Mouse (Mus musculus) hindbrain, embryonic 16.5 days (tissue): ENCODE measurements around the gene Pgs1. TPM values are rescaled to one million over a fixed set of nuclear protein-coding genes. Genes with fewer than 3 reads are reported as not detected.

Experiments used
- ATAC-seq: fragments of 200-750 bp; cut with Nextera tagmentation; 2 replicates; pipeline ENCODE4 v1.8.0; 2017; ENCODE audit warnings: moderate TSS enrichment, moderate library complexity
- H3K27ac ChIP-seq: fragments of 300-500 bp; sonication (generic); 2 replicates; pipeline ENCODE4 v1.5.1; 2014; ENCODE audit warnings: low read depth, mild to moderate bottlenecking, control low read depth, low read length, moderate library complexity
- H3K27me3 ChIP-seq: fragments of 300-500 bp; sonication (generic); replicated peaks from 2 replicates; pipeline ENCODE4 v1.6.1; 2014; ENCODE audit warnings: low read length; ENCODE audit not compliant: control insufficient read depth, insufficient read depth
- H3K36me3 ChIP-seq: fragments of 300-500 bp; sonication (generic); 2 replicates; pipeline ENCODE4 v1.6.1; 2014; ENCODE audit warnings: mild to moderate bottlenecking, low read length, moderate library complexity, mixed read lengths; ENCODE audit not compliant: control insufficient read depth, insufficient read depth
- H3K4me1 ChIP-seq: fragments of 300-500 bp; sonication (generic); 2 replicates; pipeline ENCODE4 v1.6.1; 2014; ENCODE audit warnings: low read depth, low read length; ENCODE audit not compliant: control insufficient read depth, insufficient read depth
- H3K4me2 ChIP-seq: fragments of 300-500 bp; sonication (generic); 2 replicates; pipeline ENCODE4 v1.6.1; 2014; ENCODE audit warnings: mild to moderate bottlenecking, low read length, control low read depth, moderate library complexity
- H3K4me3 ChIP-seq: fragments of 300-500 bp; sonication (generic); 2 replicates; pipeline ENCODE4 v1.5.1; 2014; ENCODE audit warnings: mild to moderate bottlenecking, low read length, control low read depth, moderate library complexity
- H3K9ac ChIP-seq: fragments of 300-500 bp; sonication (generic); 2 replicates; pipeline ENCODE4 v1.6.1; 2014; ENCODE audit warnings: low read depth, mild to moderate bottlenecking, control low read depth, low read length, moderate library complexity
- H3K9me3 ChIP-seq: fragments of 300-500 bp; sonication (generic); 2 replicates; pipeline ENCODE4 v1.6.1; 2014; ENCODE audit warnings: mild to moderate bottlenecking, low read length, moderate library complexity; ENCODE audit not compliant: control insufficient read depth
- WGBS: fragments of 180-500 bp; shearing (Covaris S2); extraction: QIAGEN DNeasy Blood & Tissue Kit; methylation state at CpG from one replicate; pipeline ENCODE4 v1.1.7; 2014; 5-methylcytosine and 5-hydroxymethylcytosine counted together
- polyA plus RNA-seq: library from polyadenylated mRNA; unstranded; fragments of >200 nt; fragmentation: Nextera tagmentation; extraction: Ambion mirVana; gene quantifications from 2 replicates; pipeline ENCODE4 v1.2.1, GENCODE M21; 2015

The Pgs1 gene
- polyA plus RNA-seq, 1 experiment from 2014 or later = 68.4 TPM

- Histone ChIP-seq H3K9ac (no peak overlapping the region; the same call in 1 of the 2 replicates), H3K4me2 (no peak overlapping the region), H3K27me3 (no peaks in the 10 kb centered on the region), H3K27ac (no peak overlapping the region), H3K36me3 (no peaks in the 10 kb centered on the region), H3K4me1 (peaks cover 4% of the 10 kb centered on the region; the same call in 1 of the 2 replicates), H3K4me3 (no peak overlapping the region), H3K9me3 (no peaks in the 10 kb centered on the region)
- ATAC-seq = 0 out of 2 replicates have a peak, but pooled peaks have one; percentile 17
- 79% methylated on average over 9 of the region's 9 CpGs for WGBS
Measured at GRCm38 (mm10) chr11:118042791-118043190, 56.7 kb downstream of the Pgs1 start.

GRCm38 (mm10) chr11:118043293-118043907 is 57.3 kb downstream of the Pgs1 start:
- peaks cover 4% of the 10 kb centered on the region; the same call in 1 of the 2 replicates for H3K4me1 ChIP-seq
- ATAC-seq = peak; percentile 37; the same call in 1 of the 2 replicates
- no peak overlapping the region; the same call in 1 of the 2 replicates for H3K9ac ChIP-seq
- no peak overlapping the region for H3K4me3 ChIP-seq
- H3K27ac ChIP-seq = no peak overlapping the region
- no peaks in the 10 kb centered on the region for H3K36me3 ChIP-seq
- WGBS = 50% methylated on average over 14 of the region's 14 CpGs
- no peak overlapping the region for H3K4me2 ChIP-seq
- H3K9me3 ChIP-seq = no peaks in the 10 kb centered on the region
- no peaks in the 10 kb centered on the region for H3K27me3 ChIP-seq

- WGBS = 34% methylated on average over 8 of the region's 8 CpGs
- H3K36me3 ChIP-seq = no peaks in the 10 kb centered on the region
- H3K9me3 ChIP-seq = no peaks in the 10 kb centered on the region
- no peak overlapping the region for H3K4me3 ChIP-seq
- H3K27me3 ChIP-seq = no peaks in the 10 kb centered on the region
- H3K9ac ChIP-seq = no peak overlapping the region
- no peak overlapping the region for H3K4me2 ChIP-seq
- H3K27ac ChIP-seq = no peak overlapping the region
- no peaks in the 10 kb centered on the region for H3K4me1 ChIP-seq
- no peak for ATAC-seq
Measured at GRCm38 (mm10) chr11:118049641-118050040, 63.5 kb downstream of the Pgs1 start.

- H3K36me3 ChIP-seq = no peaks in the 10 kb centered on the region
- no peak for ATAC-seq
- no peak overlapping the region for H3K4me2 ChIP-seq
- H3K27me3 ChIP-seq = no peaks in the 10 kb centered on the region
- no peak overlapping the region for H3K27ac ChIP-seq
- no peaks in the 10 kb centered on the region for H3K4me1 ChIP-seq
- H3K4me3 ChIP-seq = no peak overlapping the region
- no peak overlapping the region for H3K9ac ChIP-seq
- H3K9me3 ChIP-seq = no peaks in the 10 kb centered on the region
- WGBS = 85% methylated on average over 16 of the region's 16 CpGs
Measured at GRCm38 (mm10) chr11:118050174-118050573, 64.1 kb downstream of the Pgs1 start.

- no peaks in the 10 kb centered on the region for H3K27me3 ChIP-seq
- H3K9me3 ChIP-seq = no peaks in the 10 kb centered on the region
- no peak overlapping the region for H3K27ac ChIP-seq
- H3K4me3 ChIP-seq = no peak overlapping the region
- H3K4me2 ChIP-seq = no peak overlapping the region
- H3K9ac ChIP-seq = 0 out of 2 replicates have a peak overlapping the region, but pooled peaks have one; percentile 7
- ATAC-seq = no peak
- H3K36me3 ChIP-seq = no peaks in the 10 kb centered on the region
- WGBS = 78% methylated on average over 12 of the region's 12 CpGs
- no peaks in the 10 kb centered on the region for H3K4me1 ChIP-seq
Measured at GRCm38 (mm10) chr11:118058367-118058766, 72.3 kb downstream of the Pgs1 start.

- Histone ChIP-seq H3K27me3 (no peaks in the 10 kb centered on the region), H3K27ac (no peak overlapping the region), H3K9me3 (no peaks in the 10 kb centered on the region), H3K4me3 (no peak overlapping the region), H3K36me3 (no peaks in the 10 kb centered on the region), H3K4me1 (no peaks in the 10 kb centered on the region), H3K4me2 (no peak overlapping the region), H3K9ac (0 out of 2 replicates have a peak overlapping the region, but pooled peaks have one; percentile 7)
- ATAC-seq = no peak
- WGBS = 58% methylated on average over 10 of the region's 10 CpGs
Measured at GRCm38 (mm10) chr11:118058872-118059271, 72.8 kb downstream of the Pgs1 start.

- H3K4me2 ChIP-seq = no peak overlapping the region
- H3K4me3 ChIP-seq = no peak overlapping the region
- H3K27me3 ChIP-seq = no peaks in the 10 kb centered on the region
- no peaks in the 10 kb centered on the region for H3K9me3 ChIP-seq
- 87% methylated on average over 14 of the region's 14 CpGs for WGBS
- H3K36me3 ChIP-seq = no peaks in the 10 kb centered on the region
- H3K27ac ChIP-seq = no peak overlapping the region
- no peak for ATAC-seq
- H3K9ac ChIP-seq = no peak overlapping the region
- no peaks in the 10 kb centered on the region for H3K4me1 ChIP-seq
Measured at GRCm38 (mm10) chr11:118060038-118060437, 73.9 kb downstream of the Pgs1 start.

GRCm38 (mm10) chr11:118067588-118067987 is 81.5 kb downstream of the Pgs1 start:
- no peak overlapping the region for H3K27ac ChIP-seq
- no peaks in the 10 kb centered on the region for H3K27me3 ChIP-seq
- ATAC-seq = no peak
- H3K4me1 ChIP-seq = no peaks in the 10 kb centered on the region; the same call in 1 of the 2 replicates
- no peak overlapping the region for H3K4me2 ChIP-seq
- no peaks in the 10 kb centered on the region for H3K36me3 ChIP-seq
- WGBS = 69% methylated on average over 8 of the region's 8 CpGs
- H3K9me3 ChIP-seq = no peaks in the 10 kb centered on the region
- H3K4me3 ChIP-seq = no peak overlapping the region
- no peak overlapping the region for H3K9ac ChIP-seq

- Histone ChIP-seq H3K9ac (no peak overlapping the region), H3K4me2 (no peak overlapping the region), H3K27me3 (no peaks in the 10 kb centered on the region), H3K27ac (no peak overlapping the region), H3K9me3 (no peaks in the 10 kb centered on the region), H3K4me1 (no peaks in the 10 kb centered on the region; the same call in 1 of the 2 replicates), H3K36me3 (no peaks in the 10 kb centered on the region), H3K4me3 (no peak overlapping the region)
- 76% methylated on average over 16 of the region's 16 CpGs for WGBS
- peak; percentile 58 for ATAC-seq
Measured at GRCm38 (mm10) chr11:118068812-118069332, 82.8 kb downstream of the Pgs1 start.
